Mouse (Mus musculus): ENCODE data around the gene Ikzf2.

Ikzf2 gene

DNA sequence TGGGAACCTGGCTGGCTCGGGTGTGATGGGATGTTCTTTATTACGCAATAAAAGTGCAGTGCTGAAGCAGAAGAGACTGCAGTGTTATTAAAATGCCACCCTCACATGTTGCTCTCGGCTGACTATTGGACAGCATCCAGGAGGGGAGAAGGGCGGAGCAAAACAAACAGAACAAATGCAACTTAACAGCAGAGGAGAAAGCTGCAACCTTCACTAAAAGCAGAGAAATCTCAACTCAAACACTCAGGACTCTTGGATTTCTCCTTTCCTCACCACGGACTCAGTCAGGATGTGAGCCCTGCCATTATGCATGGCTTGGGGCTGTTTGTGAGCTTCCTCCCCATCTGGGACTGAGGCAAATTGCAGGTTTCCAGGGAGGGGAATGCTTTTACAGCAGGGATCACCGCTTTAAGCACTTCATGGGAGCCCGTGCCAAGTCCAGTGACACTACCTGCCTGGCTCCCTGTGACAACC is 95.7 kb downstream of the Ikzf2 start:
- peak; percentile 20 for DNase-seq

DNA sequence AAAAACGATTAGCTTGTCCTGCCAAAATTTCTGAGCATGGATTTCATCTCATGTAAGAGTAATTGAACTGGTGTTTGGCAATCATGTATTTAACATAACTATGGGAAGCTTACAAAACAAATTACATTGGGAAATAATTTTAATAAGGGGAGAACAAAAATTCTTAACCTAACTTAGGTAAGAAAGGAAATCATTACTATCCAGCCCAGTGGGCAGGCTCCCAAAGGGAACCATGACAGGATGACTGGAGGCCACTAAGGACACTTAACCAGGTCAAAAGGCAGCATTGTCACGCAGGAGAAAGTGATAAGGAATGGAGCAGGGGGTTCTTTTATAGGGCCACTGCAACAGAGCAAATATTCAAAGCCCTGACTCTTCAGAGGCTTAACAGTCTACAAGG is 101.5 kb downstream of the Ikzf2 start:
- DNase-seq, result no peak

DNA sequence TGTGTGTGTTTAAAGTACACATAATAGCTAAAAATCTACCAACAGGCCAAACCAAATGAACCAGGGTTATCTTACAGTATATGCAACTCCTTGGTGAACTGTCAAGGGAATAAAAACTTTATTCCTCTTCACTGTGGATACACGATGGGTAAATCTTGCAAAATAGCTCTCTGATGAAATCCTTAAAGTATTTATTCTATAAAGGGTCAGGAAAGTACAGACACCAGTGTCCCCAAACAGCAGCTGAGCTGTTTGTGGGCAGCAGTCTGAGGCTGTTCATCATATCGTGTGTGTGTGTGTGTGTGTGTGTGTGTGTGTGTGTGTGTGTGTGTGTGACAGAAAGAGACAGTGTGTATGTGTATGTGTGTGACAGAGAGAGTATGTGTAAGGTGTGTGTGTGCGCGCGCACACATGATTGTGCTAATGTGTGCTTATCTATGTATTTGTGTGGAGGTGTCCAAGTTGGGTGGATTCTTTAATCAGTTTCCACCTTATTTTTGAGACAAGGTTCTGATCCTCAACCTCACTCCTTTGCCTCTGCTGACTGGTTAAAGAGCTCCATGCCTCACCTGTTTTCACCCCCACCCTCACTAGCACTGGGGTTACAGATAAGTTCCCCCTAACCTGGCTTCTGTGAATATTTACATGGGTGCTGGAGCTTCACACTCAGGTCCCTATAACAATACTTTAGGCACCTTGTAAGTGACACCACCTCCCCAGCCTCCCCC is 102.9 kb downstream of the Ikzf2 start:
- no peak for DNase-seq

DNA sequence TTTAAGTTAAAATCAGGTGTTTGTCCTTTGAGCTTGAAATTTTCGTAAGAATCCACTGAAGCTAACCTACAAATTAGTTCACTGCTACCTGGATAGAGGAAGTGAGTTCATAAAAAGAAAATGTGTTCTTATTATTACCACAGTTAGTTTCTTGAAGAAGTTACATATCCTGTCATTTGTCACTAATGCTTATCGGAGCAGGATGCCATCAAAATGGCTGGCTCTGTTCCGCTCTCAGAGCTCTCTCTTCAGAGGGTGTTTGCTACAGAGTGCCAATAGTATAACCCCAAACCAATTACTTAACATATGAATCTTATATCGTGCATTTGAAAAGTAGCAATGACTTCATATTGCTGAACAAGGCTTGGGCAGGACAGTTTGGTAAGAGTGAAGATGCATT is 108.1 kb downstream of the Ikzf2 start:
- DNase-seq, result no peak

DNA sequence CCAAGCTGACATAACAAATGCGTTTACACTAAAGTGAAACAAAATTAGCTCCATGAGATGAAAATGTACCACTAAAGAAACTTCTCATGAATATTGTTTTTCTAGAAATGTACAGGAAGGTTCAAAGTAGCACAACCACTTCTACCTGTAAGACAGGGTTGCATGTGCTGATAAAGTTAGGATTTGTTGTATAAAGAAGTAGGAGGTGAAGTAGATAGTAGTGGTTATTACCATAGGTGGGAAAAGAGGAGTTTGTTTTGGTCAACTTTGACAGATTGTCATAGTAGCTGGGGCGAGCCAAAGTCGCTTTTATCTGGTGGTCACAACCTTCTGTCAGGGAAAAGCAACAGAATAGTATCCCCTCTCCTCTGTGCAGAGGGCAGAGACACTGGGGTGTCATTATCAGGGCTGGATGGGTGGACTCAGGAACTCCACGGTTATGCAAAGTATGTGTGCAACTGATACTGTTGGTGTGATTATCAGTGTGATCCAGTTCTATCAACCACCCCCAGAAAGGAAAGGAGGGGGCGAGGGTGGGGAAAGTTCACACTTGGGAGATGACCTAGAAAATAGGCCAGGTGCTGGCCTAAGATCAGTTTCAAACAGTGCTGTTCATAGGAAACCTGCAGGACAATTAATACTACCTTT is 127.5 kb downstream of the Ikzf2 start:
- DNase-seq, result no peak

DNA sequence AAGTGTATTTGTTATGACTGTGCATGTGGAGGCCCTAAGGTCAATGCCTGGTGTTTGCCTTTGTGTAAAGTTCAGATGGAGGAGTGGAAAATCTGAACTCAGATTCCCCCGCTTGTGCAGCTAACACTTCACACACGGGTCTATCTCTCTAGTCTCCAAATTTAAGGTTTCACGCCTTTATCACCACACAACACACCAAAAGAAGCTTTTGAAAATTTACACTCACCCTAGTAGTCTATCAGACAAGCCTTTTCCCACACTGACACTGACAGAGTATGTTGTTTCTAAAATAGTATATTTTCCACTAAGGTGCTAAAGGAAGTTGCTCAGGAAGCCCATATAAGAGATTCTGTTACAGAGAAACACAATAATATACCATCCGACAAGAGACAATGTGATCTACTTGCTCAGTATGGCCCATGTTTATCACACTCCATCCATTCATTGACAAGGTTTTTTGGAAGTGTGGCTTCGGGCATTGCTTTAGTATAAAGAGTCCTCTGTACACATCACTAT is 131.4 kb downstream of the Ikzf2 start:
- DNase-seq, result no peak

DNA sequence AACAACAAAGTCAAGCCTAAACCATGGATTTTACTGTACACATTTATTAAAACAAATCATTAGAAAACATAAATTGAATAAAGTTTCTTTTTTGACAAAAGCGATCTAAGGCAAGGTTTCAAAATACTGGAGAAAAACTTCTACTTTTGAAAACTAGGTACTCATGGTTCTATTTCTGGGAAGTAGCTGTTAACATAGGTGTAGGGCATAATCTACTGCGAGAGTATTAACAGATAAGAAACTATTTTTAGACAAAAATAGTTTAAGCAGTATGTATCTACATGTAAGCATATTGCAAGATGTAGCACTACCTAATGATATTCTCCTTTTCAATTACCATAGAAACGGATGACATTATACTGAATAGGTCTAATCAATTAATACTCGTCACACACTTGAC is 137.1 kb downstream of the Ikzf2 start:
- no peak for DNase-seq

DNA sequence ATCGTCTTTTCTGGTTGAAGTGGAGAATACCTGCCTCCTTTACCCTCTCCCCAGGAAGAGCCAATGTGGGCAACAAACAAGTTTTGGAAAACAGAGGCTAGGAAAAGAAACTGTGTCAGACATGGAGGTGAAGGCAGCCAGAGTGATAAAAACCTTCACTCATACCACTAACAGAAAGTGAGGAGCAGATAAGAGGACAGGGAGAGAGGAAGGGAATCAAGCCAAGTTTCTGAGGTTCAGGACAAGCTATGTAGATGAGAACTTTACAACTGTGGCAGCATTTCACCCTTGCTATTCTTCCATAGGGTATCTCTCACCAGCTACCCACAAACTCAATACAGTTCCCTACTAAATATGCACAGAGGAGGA is 141.2 kb downstream of the Ikzf2 start:
- DNase-seq, result no peak

DNA sequence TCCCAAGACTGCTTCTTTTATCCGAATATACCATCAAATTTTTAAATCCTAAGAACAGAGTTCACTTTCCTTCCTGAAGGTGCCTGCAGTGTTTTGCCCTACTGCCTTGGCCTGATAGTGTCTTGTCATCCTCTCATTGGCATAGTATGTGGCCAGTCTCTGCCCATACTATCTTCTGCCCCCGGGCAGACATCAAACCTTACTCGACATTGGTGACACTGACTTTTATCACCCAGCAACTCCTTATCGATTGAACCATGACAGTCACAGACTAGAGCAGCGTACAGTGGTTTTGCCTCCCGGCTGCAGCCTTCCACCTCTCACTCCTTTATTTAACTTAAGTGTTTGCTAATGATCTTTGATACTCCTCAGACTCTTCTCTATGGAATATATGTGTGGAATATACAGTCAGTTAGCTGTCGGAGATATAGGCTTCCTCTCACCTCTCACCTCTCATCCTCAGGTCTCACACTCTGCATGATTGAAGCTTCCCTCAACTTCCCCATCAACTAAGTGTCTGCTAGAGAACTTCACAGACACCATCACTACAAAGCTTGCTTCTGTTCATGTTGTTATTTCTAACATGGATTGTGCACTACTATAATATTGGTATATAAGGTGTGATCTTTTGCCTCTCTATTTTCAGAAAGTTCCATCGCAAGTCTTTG is 141.7 kb downstream of the Ikzf2 start:
- DNase-seq, result no peak

DNA sequence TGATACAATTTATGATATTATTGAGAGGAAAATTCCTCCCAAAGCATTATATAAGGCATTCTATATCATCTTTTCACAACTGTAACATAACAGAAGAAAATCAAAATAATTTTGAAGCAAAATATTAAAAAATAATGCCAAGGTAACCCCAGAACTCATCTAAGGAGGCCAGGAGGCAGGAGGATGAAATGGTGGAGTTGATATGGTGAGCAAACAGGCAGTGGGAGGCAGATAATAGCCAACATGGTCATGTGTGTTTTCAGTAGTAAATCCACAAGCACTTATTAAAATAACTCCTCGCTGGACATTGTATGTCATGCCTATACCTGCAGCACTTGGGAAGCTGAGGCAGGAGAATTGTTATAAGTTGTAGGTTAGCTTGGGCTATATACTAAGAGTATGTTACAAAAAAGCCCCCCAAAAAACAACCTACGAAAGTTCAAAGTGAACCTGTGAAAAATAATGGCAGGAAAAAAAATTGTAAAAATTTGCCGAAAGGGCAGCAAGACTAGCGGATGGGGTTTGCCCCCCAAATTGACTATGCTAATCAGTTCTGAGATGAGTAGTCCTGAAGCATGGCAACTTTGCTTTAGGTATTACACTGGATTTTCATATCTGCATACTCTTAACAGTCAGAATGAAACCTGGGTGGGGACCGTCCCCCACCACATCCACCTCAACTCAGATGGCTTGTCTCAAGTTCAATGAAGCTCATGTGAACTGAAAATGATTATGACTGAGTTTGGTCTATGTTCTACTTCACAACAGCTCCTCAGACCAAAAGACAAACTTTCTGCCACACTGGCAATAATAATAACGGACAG is 143.1 kb downstream of the Ikzf2 start:
- no peak for DNase-seq

DNA sequence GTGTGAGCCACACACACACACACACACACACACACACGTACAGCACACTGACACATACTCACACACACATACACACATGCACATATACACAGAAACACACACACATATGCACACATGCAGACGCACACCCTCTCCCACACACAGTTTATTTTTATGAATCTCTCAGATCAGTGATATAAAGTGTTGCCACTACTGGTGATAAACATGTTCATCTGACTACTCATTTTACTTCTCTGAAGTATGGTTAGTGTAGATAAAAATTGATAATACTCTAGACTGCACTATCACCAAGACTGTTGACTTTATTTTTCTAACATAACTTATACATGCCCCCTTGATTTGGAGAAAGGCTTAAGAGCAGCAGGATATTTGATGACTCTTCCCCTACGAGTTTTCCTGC is 144.5 kb downstream of the Ikzf2 start:
- no peak for DNase-seq

DNA sequence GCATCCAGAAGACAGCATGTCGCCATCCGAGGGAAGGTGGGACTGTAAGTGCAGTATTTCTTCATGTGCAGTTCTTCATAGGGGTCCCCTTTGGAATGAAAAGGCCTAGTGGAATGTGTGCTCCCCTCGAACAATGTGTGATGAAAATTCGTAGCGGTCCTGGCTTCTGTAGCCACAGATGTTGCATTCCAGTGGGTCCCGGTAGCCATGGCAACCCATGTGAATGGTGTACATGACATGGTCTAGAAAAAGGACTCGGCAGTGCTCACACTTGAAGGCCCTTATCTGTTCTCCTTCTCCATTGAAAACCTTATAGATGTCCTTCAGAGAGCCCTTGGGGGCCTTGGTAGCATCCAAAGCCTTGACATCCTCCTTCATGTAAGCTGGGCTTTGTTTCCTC is 148.4 kb downstream of the Ikzf2 start:
- no peak for DNase-seq

DNA sequence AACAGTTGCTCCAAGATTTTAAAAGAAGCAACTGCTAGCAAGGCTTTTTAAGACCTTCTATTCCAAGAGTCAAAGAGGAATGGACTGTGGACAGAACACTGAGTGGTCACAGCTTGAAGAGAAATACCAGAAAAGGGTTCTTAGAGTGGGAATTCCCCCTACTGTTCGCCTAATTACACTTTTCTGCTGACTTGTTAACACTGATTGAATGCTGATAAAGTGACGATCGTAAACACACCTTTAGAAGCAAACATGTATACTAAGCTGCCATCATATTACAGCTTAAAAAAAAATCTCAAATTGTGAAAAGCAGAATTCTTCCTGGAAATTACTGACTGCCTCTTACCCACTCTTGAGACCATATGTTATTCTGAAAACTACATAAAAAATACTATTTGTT is 149.4 kb downstream of the Ikzf2 start:
- DNase-seq, result no peak

DNA sequence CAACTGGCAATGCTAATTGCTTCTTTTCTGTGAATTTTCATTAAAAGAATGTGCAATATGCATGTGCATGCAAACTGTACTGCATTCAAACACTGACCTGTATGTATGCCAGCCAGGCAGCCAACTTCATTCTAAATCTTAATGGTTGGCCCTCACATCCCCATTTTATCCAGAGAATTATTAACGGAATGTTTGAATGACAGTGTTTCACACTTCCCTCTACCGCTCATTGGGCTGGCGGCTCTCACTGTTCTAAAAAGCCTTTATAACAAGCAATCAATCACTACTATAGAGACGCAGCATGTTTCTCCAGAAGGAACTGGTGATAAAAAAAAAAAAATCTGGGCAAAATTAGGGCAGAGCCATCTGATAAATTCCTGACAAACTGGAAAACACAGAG is 151.5 kb downstream of the Ikzf2 start:
- no peak for DNase-seq

DNA sequence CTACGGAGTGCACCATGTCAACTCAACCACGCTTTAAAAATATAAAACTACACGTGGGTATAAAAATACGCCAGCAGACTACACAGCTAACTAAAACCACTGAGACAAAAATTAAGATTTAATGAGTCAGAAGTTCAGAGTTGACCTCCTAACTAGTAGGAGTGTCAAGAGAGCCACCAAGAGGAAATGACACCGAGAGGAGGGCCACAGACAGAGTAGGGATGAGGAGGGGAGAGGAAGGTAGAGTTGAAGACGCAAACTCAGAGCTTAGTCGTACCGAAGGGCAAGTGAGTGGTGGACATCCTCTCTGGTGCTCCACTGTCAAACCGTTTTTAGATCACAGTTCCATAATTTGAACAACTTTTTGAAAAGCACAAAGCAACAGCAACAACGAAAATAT is 154.0 kb downstream of the Ikzf2 start:
- DNase-seq, result no peak

DNA sequence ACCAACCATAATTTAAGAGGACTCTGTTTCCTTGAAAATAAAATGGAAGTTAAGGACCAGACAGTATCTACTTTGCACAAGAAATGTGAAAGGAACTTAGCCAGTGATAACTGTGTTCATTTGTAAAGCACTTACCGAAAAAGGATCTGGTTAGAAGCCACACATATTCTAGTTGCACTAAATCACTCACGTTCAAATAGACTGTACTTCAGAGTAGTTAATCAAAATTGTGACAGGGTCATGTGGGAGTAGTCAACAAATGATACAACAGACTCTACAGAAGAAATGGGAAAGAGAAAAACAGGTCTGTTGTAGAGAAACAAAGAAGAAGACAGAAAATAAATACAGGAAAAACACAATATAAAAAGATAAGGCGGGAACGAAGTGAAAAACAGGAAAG is 158.3 kb downstream of the Ikzf2 start:
- no peak for DNase-seq

DNA sequence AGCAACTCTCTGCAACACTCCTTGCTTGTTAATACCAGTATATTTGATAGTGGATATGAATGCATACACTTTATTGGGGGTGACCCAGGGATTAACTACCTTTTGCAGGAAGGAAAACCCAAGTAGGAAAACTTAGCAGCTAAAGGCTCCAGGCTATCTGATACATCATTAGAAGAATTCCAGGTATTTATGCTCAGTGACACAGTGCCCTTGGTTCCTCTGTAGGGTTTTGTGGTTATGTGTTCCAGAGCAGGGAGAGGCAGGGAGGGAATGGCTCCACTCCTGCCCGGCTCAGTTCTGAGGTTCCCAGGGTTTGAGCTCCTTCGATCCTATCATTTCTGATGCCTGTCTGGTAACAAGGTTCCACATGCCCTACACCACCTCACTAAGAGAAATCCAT is 165.4 kb downstream of the Ikzf2 start:
- no peak for DNase-seq

DNA sequence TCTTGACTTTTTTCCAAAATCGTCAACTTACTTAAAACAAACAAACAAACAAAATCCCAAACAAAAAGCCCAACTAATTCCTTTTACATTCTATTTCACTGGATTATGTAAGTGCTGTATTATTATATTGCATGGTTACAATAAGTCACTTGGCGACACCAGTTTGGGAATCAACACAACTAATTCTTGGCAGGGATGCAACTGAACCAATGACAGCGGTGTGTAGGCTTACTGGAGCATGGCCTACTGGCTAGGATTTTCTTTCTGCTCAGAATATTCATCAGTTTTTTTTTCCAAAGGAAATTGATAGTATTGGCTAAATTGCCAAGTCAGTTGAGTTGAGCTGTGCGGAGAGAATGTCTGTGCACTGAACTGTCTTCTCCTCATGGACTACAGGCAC is 167.7 kb downstream of the Ikzf2 start:
- no peak for DNase-seq

DNA sequence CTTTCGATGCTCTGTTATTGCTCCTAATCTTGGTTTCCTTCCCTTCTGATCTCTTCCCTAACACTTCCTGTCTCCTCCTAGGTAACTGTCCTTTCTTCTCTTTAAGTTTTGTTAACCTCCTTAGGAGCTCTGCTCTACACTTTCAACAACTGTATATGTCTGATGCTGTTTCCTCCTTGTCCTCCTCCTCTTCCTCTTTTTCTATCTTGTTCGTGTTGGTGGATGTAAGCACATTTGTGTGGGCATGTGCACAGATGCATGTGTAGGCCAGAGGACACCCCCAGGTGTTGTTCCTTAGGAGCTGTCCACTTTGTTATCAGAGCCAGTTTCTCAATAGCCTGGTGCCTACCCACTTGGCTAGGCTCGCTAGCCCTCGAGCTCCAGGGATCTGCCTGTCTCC is 169.0 kb downstream of the Ikzf2 start:
- DNase-seq, result no peak

DNA sequence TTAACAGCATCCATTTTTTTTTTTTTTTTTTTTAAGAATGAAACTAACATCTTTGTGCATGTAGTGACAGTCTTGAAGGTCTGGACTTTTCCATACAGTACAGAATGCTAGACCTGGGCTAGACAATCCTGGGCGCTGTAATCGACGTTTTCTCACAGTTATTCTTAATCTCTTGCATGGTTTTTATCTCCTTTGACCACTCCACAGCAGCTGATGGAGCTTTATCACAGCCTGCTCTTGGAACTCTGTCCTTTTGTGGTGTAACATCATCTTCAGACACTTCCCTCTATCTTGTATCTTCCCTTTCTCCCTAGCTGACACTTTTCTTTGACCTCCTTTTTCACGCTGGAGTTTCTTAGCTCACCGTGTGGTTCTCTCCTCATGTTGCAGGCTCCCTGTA is 170.9 kb downstream of the Ikzf2 start:
- no peak for DNase-seq

DNA sequence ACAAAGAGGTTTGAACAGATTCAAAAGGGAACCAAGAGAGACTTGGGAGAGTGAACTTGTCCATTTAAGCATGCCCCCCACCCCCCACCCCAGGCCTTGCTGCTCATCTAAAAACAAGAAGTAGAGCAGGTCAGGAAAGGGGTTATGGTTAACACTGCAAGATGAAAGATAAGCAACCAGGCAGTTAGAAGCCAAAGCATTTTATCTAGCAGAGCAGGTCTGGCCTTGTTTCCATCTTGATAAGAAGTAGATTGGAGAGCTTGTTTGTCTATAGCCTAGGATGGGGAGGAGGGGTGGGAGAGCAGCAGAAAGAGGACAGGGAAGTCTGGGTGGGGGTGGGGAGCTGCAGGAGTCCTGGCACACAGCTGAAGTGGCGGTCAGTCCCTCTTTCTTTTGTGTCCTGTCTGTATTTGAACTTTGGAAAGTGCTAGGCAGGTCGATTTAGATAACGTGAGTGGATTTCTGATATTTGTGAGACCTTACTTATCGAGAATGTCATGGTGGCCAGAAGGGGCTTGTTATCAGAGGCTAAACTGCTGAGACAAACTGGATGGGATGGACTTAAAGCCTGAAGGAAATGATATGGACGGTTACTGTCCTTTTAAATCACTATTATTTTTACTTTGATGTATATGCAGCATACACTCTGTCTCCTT is 173.3 kb downstream of the Ikzf2 start:
- no peak for DNase-seq

DNA sequence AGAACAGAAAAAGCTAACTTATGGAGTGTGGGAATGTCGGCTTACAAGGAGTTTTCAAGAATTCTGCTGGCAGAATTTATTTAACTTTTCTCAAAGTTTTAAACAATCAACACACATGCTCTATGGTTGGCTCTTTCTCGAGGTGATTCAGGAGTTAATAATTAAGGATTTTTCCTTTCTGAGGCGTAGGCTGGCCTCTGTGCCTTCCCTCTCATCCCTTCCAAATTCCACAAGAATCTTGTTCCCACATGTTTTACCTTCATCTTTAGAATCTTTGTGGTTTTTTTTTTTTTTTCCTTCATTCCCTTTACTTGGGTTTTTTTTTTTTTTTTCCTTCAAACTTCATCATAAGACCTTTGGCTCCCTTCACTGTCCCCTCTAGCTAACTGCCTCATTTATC is 178.8 kb downstream of the Ikzf2 start:
- no peak for DNase-seq

DNA sequence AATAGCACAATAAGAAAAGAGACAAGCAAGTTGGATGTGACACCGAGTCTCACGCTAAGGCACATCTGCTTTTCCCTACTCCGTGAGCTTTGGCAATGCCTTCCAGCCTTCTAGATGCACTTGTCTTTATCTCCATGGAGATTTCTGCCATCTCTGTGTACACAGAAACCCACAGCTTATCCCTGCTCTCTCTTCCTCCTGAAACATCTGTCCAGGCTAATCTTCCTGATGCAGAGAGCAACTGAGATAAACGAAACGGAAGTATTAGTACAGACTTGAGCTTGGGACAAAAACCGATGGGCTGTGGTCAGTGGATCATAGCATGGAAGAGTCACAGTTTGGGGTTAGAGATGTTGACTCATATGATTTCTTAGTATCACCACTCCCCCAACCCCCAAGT is 179.5 kb downstream of the Ikzf2 start:
- no peak for DNase-seq

Data from cerebellum, adult 8-10 months (tissue).